Comparison of ENCODE assay signal across 8 mouse cellular contexts in genomic region chr4:83284768-83285350, GRCm38 (mm10). TPM values are rescaled to one million over a fixed set of nuclear protein-coding genes. Genes with fewer than 3 reads are reported as not detected.
DNase-seq lines count a peak whose midpoint lies in the region; ATAC-seq and TF ChIP-seq lines count a peak whose summit lies in the region.

No protein-coding gene starts in this region.

- no peak for TF ChIP-seq CTCF in left cerebral cortex, adult 2 months (IDR thresholded peaks at IDR 0.05)

- peak overlapping the region; percentile 70 for H3K4me3 ChIP-seq in left cerebral cortex, adult 2 months
- peak overlapping the region; percentile 48 for H3K4me3 ChIP-seq in midbrain, embryonic 12.5 days

- H3K36me3 ChIP-seq in midbrain, embryonic 12.5 days = no peaks in the 10 kb centered on the region

- H3K9ac ChIP-seq in midbrain, embryonic 12.5 days (replicated peaks) = peak overlapping the region; percentile 59

- DNase-seq in left cerebral cortex, adult 18-20 months (ENCODE audit: low spot score in 2 of 2) = peak; percentile 58 to 69
- no peak for DNase-seq in left cerebral cortex, adult 11 months (ENCODE audit: low spot score)
- peak; percentile 48 for DNase-seq in embryo, embryonic 9.5 days (ENCODE audit: extremely low spot score)
- DNase-seq in heart, postnatal 10 days = peak; percentile 54 to 59
- peak; percentile 60 for DNase-seq in left cerebral cortex, adult 2 months (ENCODE audit: extremely low spot score in 1 of 2, low spot score in 2 of 2)
- DNase-seq in T-cell, adult 2 months (ENCODE audit: low spot score) = no peak
- DNase-seq in thymus, postnatal 4 days = no peak

- ATAC-seq in midbrain, embryonic 12.5 days (ENCODE audit: low FRiP score, low read depth) = peak; percentile 74

- H3K4me2 ChIP-seq in midbrain, embryonic 12.5 days (replicated peaks) = peak overlapping the region; percentile 76

- intact Hi-C loops in heart, postnatal 10 days (cut with DNase I) = loop anchor here (2.0 kb wide), 1 partner anchor 22 kb away; no protein-coding TSS in a partner anchor
- intact Hi-C loops in left cerebral cortex, adult 2 months (cut with DNase I) = no loop called here

- WGBS in midbrain, embryonic 12.5 days = 4% methylated on average over 12 of the region's 12 CpGs

- peaks cover 13% of the 10 kb centered on the region; the same call in 1 of the 2 replicates for H3K4me1 ChIP-seq in midbrain, embryonic 12.5 days

- H3K27ac ChIP-seq in left cerebral cortex, adult 2 months = peak overlapping the region; percentile 95
- peak overlapping the region; percentile 44 for H3K27ac ChIP-seq in midbrain, embryonic 12.5 days (replicated peaks)

- no peaks in the 10 kb centered on the region for H3K9me3 ChIP-seq in midbrain, embryonic 12.5 days

- no peaks in the 10 kb centered on the region for H3K27me3 ChIP-seq in midbrain, embryonic 12.5 days

RNA-seq across cellular contexts. Expression of gene Ttc39b, which starts 39.2 kb away (rescaled TPM):
- total RNA-seq in left cerebral cortex, adult 18-20 months (2021) = 10 to 100 TPM; 65.1 to 69.9 TPM
- total RNA-seq in heart, postnatal 10 days (2021) = 10 to 100 TPM; 13.9 to 14.5 TPM
- 10 to 100 TPM; 65.1 to 66.7 TPM for total RNA-seq in left cerebral cortex, adult 2 months (2021)
- 3.3 and 3.5 TPM in 2 replicates for polyA plus RNA-seq in midbrain, embryonic 12.5 days (2016; fragmentation: Nextera tagmentation; extraction: Ambion mirVana)

Comparison
In these comparisons a context has a peak if more than half of its experiments do, and no peak if none do; other contexts are left out.
1. DNase-seq: peak in left cerebral cortex, adult 18-20 months (2 of 2), embryo, embryonic 9.5 days (single experiment), heart, postnatal 10 days (2 of 2) and left cerebral cortex, adult 2 months (2 of 2); none in left cerebral cortex, adult 11 months (single experiment), T-cell, adult 2 months (single experiment) and thymus, postnatal 4 days (single experiment).
2. RNA of gene Ttc39b, which starts 39.2 kb away (total RNA-seq): 65.1 to 69.9 TPM in left cerebral cortex, adult 18-20 months and 65.1 to 66.7 TPM in left cerebral cortex, adult 2 months; 13.9 to 14.5 TPM in heart, postnatal 10 days; every median in the first group is over 4 times any median in the second.